ENCODE assay signal across 15 mouse cellular contexts in the genomic region with DNA sequence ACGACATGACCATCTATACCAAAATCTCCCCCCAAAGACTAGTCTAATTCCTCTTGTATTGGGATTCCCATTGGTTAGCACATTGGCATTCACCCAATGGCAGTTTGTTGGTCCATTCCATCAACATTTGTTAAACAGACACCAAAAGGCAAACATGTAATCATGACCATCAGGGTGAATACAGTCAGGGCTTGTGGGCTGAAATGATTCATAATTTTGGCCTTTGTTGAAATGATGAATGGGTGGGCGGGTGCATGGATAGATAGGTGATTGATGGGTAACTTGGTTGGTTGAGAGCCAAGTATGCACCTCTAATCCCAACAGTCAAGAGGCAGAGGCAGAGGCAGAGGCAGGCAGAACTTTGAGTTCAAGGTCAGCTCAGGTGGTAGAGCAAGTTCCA. TPM values are rescaled to one million over a fixed set of nuclear protein-coding genes. Genes with fewer than 3 reads are reported as not detected.
A peak's percentile ranks its signal among the peaks of the same experiment; 100 is the strongest.
DNase-seq lines count a peak whose midpoint lies in the region.
"Had no signal": no experiment of that assay in that cellular context is flagged by ENCODE, and none has a peak within 500 bp of the region (broad histone marks: within the 10 kb centered on the region; RNA-seq: fewer than 3 reads in every experiment).

No protein-coding gene starts in this region.

- peak; percentile 15 to 55 for DNase-seq in adrenal gland, adult (ENCODE audit: inconsistent age in 2 of 2, low spot score in 1 of 2)
- DNase-seq in adrenal gland, postnatal 25 days: no peak
- peak; percentile 47 for DNase-seq in 3T3-L1 (ENCODE audit: low read depth, low spot score)
- DNase-seq in NIH3T3 (ENCODE audit: low read depth): peak; percentile 41
- no peak for DNase-seq in T-cell, adult 2 months (ENCODE audit: low spot score)
- DNase-seq: adrenal gland, adult 8-10 months; adrenal gland, postnatal 14 days; cerebellum, adult 11-12 months; cerebellum, adult 2 months; cerebellum, adult 9-10 months; cerebellum, postnatal 10 days; cerebellum, postnatal 25 days; forebrain, postnatal 0 days had no signal

RNA-seq across cellular contexts. Expression of gene Krt4, which starts 8.5 kb away (rescaled TPM):
- total RNA-seq in adrenal gland, postnatal 25 days (2021): not detected in 2 replicates
- total RNA-seq: adrenal gland, adult 8-10 months; adrenal gland, postnatal 14 days; forebrain, postnatal 0 days; MEL had no signal

RNA-seq across cellular contexts. Expression of gene Krt76, which starts 23.4 kb away (rescaled TPM):
- total RNA-seq in adrenal gland, postnatal 25 days (2021): not detected in 2 replicates
- total RNA-seq: adrenal gland, postnatal 14 days; forebrain, postnatal 0 days; MEL had no signal

RNA-seq across cellular contexts. Expression of gene Krt79, which starts 24.1 kb away (rescaled TPM):
- 0.57 and 0.76 TPM in 2 replicates for total RNA-seq in adrenal gland, postnatal 25 days (2021)
- total RNA-seq: MEL had no signal

RNA-seq across cellular contexts. Expression of gene Krt78, which starts 38.0 kb away (rescaled TPM):
- not detected in 2 replicates for total RNA-seq in adrenal gland, postnatal 25 days (2021)
- total RNA-seq: adrenal gland, adult 8-10 months; adrenal gland, postnatal 14 days; forebrain, postnatal 0 days had no signal

RNA-seq across cellular contexts. Expression of gene Krt77, which starts 46.6 kb away (rescaled TPM):
- not detected in 2 replicates for total RNA-seq in adrenal gland, postnatal 25 days (2021)
- total RNA-seq: adrenal gland, adult 8-10 months; adrenal gland, postnatal 14 days; ES-E14; MEL had no signal

Comparison
In these comparisons a context has a peak if more than half of its experiments do, and no peak if none do; other contexts are left out.
1. DNase-seq: peak in adrenal gland, adult (2 of 2), 3T3-L1 (single experiment) and NIH3T3 (single experiment); none in adrenal gland, postnatal 25 days (single experiment) and T-cell, adult 2 months (single experiment).